Mouse (Mus musculus) testis, adult 2 months (tissue): Measurements from ENCODE around the gene Nav2.

Experiments used
- CTCF ChIP-seq: fragments of 200-500 bp; IDR thresholded peaks from 2 replicates; pipeline ENCODE4 v1.5.1; 2012; ENCODE audit warnings: low read depth, mild to moderate bottlenecking, inconsistent platforms, low read length, moderate library complexity; ENCODE audit not compliant: control insufficient read depth, insufficient read depth, insufficient replicate concordance
- POLR2A ChIP-seq: fragments of 200-500 bp; IDR thresholded peaks from 2 replicates; pipeline ENCODE4 v1.6.1; 2012; ENCODE audit warnings: low read depth, mild to moderate bottlenecking, inconsistent platforms, low read length, moderate library complexity; ENCODE audit not compliant: control insufficient read depth

DNA sequence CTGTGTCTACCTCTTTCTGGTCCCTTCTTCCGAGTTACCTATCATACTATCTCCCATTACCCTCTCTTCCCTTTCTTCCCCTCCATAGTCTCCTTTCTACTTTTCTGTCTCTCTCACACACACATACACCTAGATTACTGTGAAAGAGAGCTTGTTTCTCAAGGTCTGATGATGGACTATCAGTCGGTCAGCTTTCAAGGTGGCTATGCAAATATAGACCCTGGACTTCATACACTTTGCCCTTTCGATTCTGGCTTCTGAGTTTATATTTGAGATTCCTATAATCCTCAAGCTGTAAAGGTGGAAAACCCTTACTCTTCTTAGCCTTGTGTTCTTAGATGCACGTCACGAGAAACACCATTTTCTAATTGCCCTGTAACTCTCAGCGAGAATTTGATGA is 515.4 kb downstream of the Nav2 start:
- TF ChIP-seq CTCF, result no peak
- no peak for TF ChIP-seq POLR2A
